In the genomic region with DNA sequence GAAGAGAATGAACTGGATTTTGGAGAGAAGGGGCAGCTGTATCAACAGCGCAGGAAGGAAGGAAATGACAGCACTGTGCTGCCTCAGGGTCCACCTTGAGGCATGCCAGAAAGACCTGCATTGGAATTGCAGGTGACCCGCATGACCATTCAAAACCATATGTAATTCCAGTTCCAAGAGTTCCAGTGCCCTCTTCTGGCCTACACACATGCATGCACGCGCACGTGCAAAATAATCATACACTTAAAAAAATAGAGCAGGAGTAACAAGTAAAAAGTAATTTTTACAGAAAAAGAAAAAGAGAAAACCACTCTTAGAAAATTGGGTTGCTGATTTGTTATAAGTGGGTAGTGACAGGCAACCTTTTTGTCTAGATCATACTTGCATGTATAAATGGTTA, we compare ENCODE assay signal across 8 mouse cellular contexts. TPM values are rescaled to one million over a fixed set of nuclear protein-coding genes. Genes with fewer than 3 reads are reported as not detected.
A peak's percentile ranks its signal among the peaks of the same experiment; 100 is the strongest.
DNase-seq lines count a peak whose midpoint lies in the region; ATAC-seq and TF ChIP-seq lines count a peak whose summit lies in the region.

No protein-coding gene starts in this region.

- H3K27me3 ChIP-seq in kidney, postnatal 0 days (ENCODE audit: insufficient read depth, low read length): no peaks in the 10 kb centered on the region
- no peaks in the 10 kb centered on the region for H3K27me3 ChIP-seq in kidney, embryonic 16.5 days (ENCODE audit: insufficient read depth, low read length)

- ATAC-seq in kidney, postnatal 0 days (replicated peaks; ENCODE audit: low FRiP score, low read depth): no peak
- no peak for ATAC-seq in kidney, embryonic 16.5 days (ENCODE audit: low FRiP score, low TSS enrichment)
- no peak for ATAC-seq in frontal cortex, adult (ENCODE audit: low TSS enrichment)

- in situ Hi-C loops in ES-E14 (cut with MboI; ENCODE audit: low sequenced_read_pairs in 2 of 2, unreplicated experiment in 2 of 2): no loop called here

- H3K9ac ChIP-seq in kidney, postnatal 0 days (ENCODE audit: low read depth, low read length): no peak overlapping the region
- no peak overlapping the region for H3K9ac ChIP-seq in kidney, embryonic 16.5 days (replicated peaks; ENCODE audit: low read length)
- no peak overlapping the region for H3K9ac ChIP-seq in ES-E14 (ENCODE audit: insufficient read depth, low read depth, low read length, poor library complexity, severe bottlenecking)

- H3K9me3 ChIP-seq in kidney, postnatal 0 days (replicated peaks; ENCODE audit: low read length): no peaks in the 10 kb centered on the region
- H3K9me3 ChIP-seq in kidney, embryonic 16.5 days (ENCODE audit: low read length): no peaks in the 10 kb centered on the region
- H3K9me3 ChIP-seq in ES-E14 (ENCODE audit: control insufficient read depth, insufficient read depth, low read depth, low read length): no peaks in the 10 kb centered on the region

- H3K4me3 ChIP-seq in kidney, postnatal 0 days (replicated peaks; ENCODE audit: low read depth, low read length): no peak overlapping the region
- no peak overlapping the region for H3K4me3 ChIP-seq in kidney, embryonic 16.5 days (ENCODE audit: low read length)
- no peak overlapping the region for H3K4me3 ChIP-seq in ES-E14 (ENCODE audit: insufficient read depth in 1 of 2, low read depth in 1 of 2, low read length in 2 of 2, poor library complexity in 1 of 2, severe bottlenecking in 1 of 2)

- no peaks in the 10 kb centered on the region for H3K4me1 ChIP-seq in kidney, postnatal 0 days (replicated peaks; ENCODE audit: insufficient read depth, low read length)
- H3K4me1 ChIP-seq in kidney, embryonic 16.5 days (ENCODE audit: insufficient read depth, low read length): no peaks in the 10 kb centered on the region
- no peaks in the 10 kb centered on the region for H3K4me1 ChIP-seq in ES-E14 (ENCODE audit: control insufficient read depth in 2 of 2, insufficient read depth in 2 of 2, low read length in 2 of 2, poor library complexity in 1 of 2)

- peak; percentile 61 for TF ChIP-seq CTCF in kidney, postnatal 0 days (IDR thresholded peaks at IDR 0.05; ENCODE audit: low read depth)

- peak; percentile 29 for DNase-seq in kidney, postnatal 0 days (ENCODE audit: low spot score)
- no peak for DNase-seq in ES-E14 (ENCODE audit: low read depth, low spot score)
- DNase-seq in brain, adult 2 months (ENCODE audit: low read depth, low spot score): peak; percentile 26
- peak; percentile 31 for DNase-seq in naive thymus-derived CD4-positive, alpha-beta T cell, adult 2 months (ENCODE audit: low read depth)
- no peak for DNase-seq in left cerebral cortex, adult 11 months (ENCODE audit: low spot score)
- no peak for DNase-seq in right cerebral cortex, postnatal 10 days (ENCODE audit: low spot score in 2 of 2)

- no peak overlapping the region for H3K4me2 ChIP-seq in kidney, postnatal 0 days (ENCODE audit: low read length)
- H3K4me2 ChIP-seq in kidney, embryonic 16.5 days (replicated peaks; ENCODE audit: low read depth, low read length): no peak overlapping the region

- no peak overlapping the region for H3K27ac ChIP-seq in kidney, postnatal 0 days
- H3K27ac ChIP-seq in kidney, embryonic 16.5 days (ENCODE audit: low read length): no peak overlapping the region
- no peak overlapping the region for H3K27ac ChIP-seq in ES-E14 (ENCODE audit: insufficient read depth, low read depth, low read length, poor library complexity, severe bottlenecking)

- 91% methylated on average over 5 of the region's 5 CpGs for WGBS in kidney, postnatal 0 days
- 88% methylated on average over 5 of the region's 5 CpGs for WGBS in kidney, embryonic 16.5 days

- peaks cover 28% of the 10 kb centered on the region for H3K36me3 ChIP-seq in kidney, postnatal 0 days (ENCODE audit: insufficient read depth, low read length)
- peaks cover 44% of the 10 kb centered on the region for H3K36me3 ChIP-seq in kidney, embryonic 16.5 days (ENCODE audit: insufficient read depth, low read length)
- peaks cover 3% of the 10 kb centered on the region for H3K36me3 ChIP-seq in ES-E14 (ENCODE audit: control insufficient read depth, insufficient read depth, low read length, poor library complexity, severe bottlenecking)

TF ChIP-seq in ES-E14, 5 proteins besides CTCF, POLR2A, EP300 and RAD21:
- TF ChIP-seq ZC3H11A (IDR thresholded peaks at IDR 0.05; ENCODE audit: borderline replicate concordance, low read depth, low read length) (peak; percentile 20; the same call in 1 of the 2 replicates), MAFK (IDR thresholded peaks at IDR 0.05; ENCODE audit: insufficient read depth, low read depth, low read length) (no peak), ZNF384 (IDR thresholded peaks at IDR 0.05; ENCODE audit: low read depth, low read length) (peak; percentile 56; the same call in 1 of the 2 replicates)

RNA-seq across cellular contexts. Expression of gene Chfr, which starts 7.4 kb away (rescaled TPM):
- 29.5 and 30.5 TPM in 2 replicates for polyA plus RNA-seq in kidney, postnatal 0 days (2015; fragmentation: Nextera tagmentation; extraction: Ambion mirVana)
- 39.4 and 42.8 TPM in 2 replicates for polyA plus RNA-seq in kidney, embryonic 16.5 days (2015; fragmentation: Nextera tagmentation; extraction: Ambion mirVana)
- 32.7 and 40.2 TPM in 2 replicates for total RNA-seq in ES-E14 (2012; rRNA removed)

RNA-seq across cellular contexts. Expression of gene Zfp605, which starts 33.1 kb away (rescaled TPM):
- polyA plus RNA-seq in kidney, postnatal 0 days (2015; fragmentation: Nextera tagmentation; extraction: Ambion mirVana): 4.8 and 4.9 TPM in 2 replicates
- 4.5 and 6.0 TPM in 2 replicates for polyA plus RNA-seq in kidney, embryonic 16.5 days (2015; fragmentation: Nextera tagmentation; extraction: Ambion mirVana)
- total RNA-seq in ES-E14 (2012; rRNA removed): 7.8 and 8.9 TPM in 2 replicates

RNA-seq across cellular contexts. Expression of gene Golga3, which starts 33.5 kb away (rescaled TPM):
- 9.8 and 11.1 TPM in 2 replicates for polyA plus RNA-seq in kidney, postnatal 0 days (2015; fragmentation: Nextera tagmentation; extraction: Ambion mirVana)
- polyA plus RNA-seq in kidney, embryonic 16.5 days (2015; fragmentation: Nextera tagmentation; extraction: Ambion mirVana): 19.2 and 19.6 TPM in 2 replicates
- 20.8 and 24.3 TPM in 2 replicates for total RNA-seq in ES-E14 (2012; rRNA removed)

RNA-seq across cellular contexts. Expression of gene Gtpbp6, which starts 35.0 kb away (rescaled TPM):
- polyA plus RNA-seq in kidney, postnatal 0 days (2015; fragmentation: Nextera tagmentation; extraction: Ambion mirVana): 26.4 and 28.3 TPM in 2 replicates
- 36.4 and 39.2 TPM in 2 replicates for polyA plus RNA-seq in kidney, embryonic 16.5 days (2015; fragmentation: Nextera tagmentation; extraction: Ambion mirVana)
- total RNA-seq in ES-E14 (2012; rRNA removed): 116 and 226 TPM in 2 replicates

RNA-seq across cellular contexts. Expression of gene Plcxd1, which starts 43.2 kb away (rescaled TPM):
- 1.3 and 1.6 TPM in 2 replicates for polyA plus RNA-seq in kidney, postnatal 0 days (2015; fragmentation: Nextera tagmentation; extraction: Ambion mirVana)
- polyA plus RNA-seq in kidney, embryonic 16.5 days (2015; fragmentation: Nextera tagmentation; extraction: Ambion mirVana): 2.3 and 2.6 TPM in 2 replicates
- total RNA-seq in ES-E14 (2012; rRNA removed): 18.3 and 39.9 TPM in 2 replicates

Comparison
In these comparisons a context has a peak if more than half of its experiments do, and no peak if none do; other contexts are left out.
1. DNase-seq: peak in kidney, postnatal 0 days (single experiment), brain, adult 2 months (single experiment) and naive thymus-derived CD4-positive, alpha-beta T cell, adult 2 months (single experiment); none in ES-E14 (single experiment), left cerebral cortex, adult 11 months (single experiment) and right cerebral cortex, postnatal 10 days (0 of 2).